Mouse (Mus musculus) liver, adult 2 months (tissue): ENCODE measurements at regions not wholly inside any gene's neighbourhood (a gene's known extent, or its start where the extent isn't known, plus 50 kb on each side); places are given as distances from the start of the nearest gene placed in this dataset.

Source experiments
- CTCF ChIP-seq: fragments of 200-500 bp; IDR thresholded peaks from 2 replicates; pipeline ENCODE4 v1.5.1; 2011; ENCODE audit warnings: low read depth, low read length, control low read depth
- POLR2A ChIP-seq: fragments of 200-500 bp; IDR thresholded peaks from 2 replicates; pipeline ENCODE4 v1.6.1; 2011; ENCODE audit warnings: low read length, control low read depth; ENCODE audit not compliant: insufficient read depth; ENCODE audit errors: extremely low read depth

DNA sequence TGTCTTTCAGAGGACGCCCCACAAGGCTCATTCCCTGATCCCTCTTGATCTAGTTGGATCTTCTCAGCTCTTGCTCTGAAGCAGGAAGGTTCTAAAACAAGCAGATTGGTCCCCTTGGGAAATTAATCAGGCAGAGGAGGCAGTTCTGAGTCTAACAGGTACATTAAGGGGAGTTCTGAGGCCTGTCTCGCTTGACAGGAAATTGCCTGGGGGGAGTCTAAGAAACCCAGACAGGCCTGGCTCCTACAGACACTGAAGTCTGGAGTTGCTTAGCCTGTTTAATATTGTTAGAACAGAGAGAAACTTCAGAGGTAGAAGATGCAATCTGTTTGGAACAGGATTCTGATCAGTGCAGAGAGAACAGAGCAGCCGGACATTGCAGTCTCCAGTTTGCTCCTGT lies 264.4 kb upstream of the Mtpn start:
- no peak for TF ChIP-seq POLR2A
- no peak for TF ChIP-seq CTCF
